Mouse (Mus musculus) cerebellum, postnatal 4 days (tissue): ENCODE data around the gene Baiap2l2.

Source experiments
- DNase-seq, 2 experiments: peaks; one replicate each; pipeline ENCODE4 v3.0.0; 2022; ENCODE audit warnings: low spot score in 2 of 2, mixed read lengths in 1 of 2

Gene Baiap2l2

GRCm38 (mm10) chr15:79285399-79285798 is at the start of gene Baiap2l2:
Baiap2l2 (minus strand) TSS chr15:79285537.
- DNase-seq = no peak

DNA sequence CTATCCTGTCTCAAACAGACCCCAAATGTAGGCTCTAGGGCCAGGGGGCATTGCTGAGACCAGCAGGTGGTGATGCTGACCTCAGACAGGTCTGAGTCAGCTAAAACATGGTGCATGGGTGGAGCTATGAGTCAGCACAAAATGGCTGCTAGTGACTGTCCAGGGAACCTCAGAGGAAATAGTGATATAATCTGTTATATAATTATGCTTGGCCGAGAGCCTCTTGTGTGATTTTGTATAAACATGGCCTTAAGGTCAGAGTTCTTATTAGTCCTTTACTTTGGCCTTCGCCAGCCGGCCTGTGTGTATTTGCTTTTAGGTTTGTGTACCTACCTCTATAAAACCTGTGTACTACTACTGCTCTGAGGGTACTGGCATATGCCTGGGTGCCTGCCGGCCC is 48.1 kb upstream of the Baiap2l2 start:
- DNase-seq = no peak

GRCm38 (mm10) chr15:79330521-79330920 is 45.2 kb upstream of the Baiap2l2 start:
- no peak for DNase-seq

DNA sequence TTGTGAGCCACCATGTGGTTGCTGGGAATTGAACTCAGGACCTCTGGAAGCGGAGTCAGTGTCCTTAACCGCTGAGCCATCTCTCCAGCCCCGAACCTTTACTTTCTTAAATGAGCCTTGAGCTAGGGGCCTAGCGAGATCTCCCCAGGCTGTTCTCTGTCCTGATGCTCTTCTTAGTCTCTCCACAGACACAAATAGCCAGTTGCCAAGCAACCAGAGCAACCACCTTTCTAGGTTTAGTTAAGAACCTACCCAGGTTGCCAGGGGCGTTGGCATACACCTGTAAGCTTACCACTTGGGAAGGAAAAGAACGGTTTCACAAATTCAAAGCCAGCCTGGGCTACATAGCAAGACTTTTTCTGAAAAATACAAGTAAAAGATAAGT is 44.6 kb upstream of the Baiap2l2 start:
- no peak for DNase-seq

GRCm38 (mm10) chr15:79329346-79329978 is 44.1 kb upstream of the Baiap2l2 start:
- DNase-seq = no peak

DNA sequence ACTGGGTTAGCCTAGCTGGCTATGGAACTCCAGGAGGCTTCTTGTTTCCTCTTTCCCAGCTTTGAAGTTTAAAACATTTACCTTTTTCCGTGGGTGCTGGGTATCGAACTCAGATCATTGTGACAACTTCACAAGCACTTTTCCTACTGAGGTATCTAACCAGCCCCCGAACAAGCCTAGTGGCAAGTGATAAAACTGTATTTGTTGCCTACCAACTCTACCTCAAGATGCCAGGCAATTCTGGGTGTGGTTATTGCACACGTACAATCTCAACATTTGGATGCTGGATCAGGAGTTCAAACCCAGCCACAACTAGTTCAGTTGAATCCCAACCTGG is 43.6 kb upstream of the Baiap2l2 start:
- no peak for DNase-seq

- DNase-seq = peak; percentile 94 to 97
These were observed 43.0 kb upstream of the Baiap2l2 start, which contains the start of gene Pla2g6 for GRCm38 (mm10) chr15:79328058-79328938. Pla2g6 (minus strand) TSS chr15:79328390.

GRCm38 (mm10) chr15:79326971-79327961 is 41.9 kb upstream of the Baiap2l2 start:
- DNase-seq = no peak

GRCm38 (mm10) chr15:79326264-79326663 is 40.9 kb upstream of the Baiap2l2 start:
- DNase-seq = no peak

DNA sequence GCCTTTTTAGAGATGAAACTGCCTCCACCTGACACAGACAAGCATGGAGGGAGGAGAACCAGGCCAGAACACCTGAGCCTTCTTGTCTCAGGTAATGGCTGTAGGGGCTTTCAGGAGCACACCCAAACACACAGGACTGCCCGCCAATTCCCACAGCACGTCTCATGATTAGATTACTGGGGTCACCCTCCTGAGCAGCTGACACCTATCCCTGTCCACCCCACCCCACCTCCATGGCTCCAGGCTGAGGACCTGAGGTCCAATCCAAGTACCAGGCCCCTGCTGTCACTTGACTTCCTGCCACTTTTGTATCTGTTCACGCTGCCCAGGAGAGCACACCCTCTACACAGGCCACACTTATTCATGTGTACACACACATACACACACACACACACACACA is 40.4 kb upstream of the Baiap2l2 start:
- DNase-seq = no peak

DNA sequence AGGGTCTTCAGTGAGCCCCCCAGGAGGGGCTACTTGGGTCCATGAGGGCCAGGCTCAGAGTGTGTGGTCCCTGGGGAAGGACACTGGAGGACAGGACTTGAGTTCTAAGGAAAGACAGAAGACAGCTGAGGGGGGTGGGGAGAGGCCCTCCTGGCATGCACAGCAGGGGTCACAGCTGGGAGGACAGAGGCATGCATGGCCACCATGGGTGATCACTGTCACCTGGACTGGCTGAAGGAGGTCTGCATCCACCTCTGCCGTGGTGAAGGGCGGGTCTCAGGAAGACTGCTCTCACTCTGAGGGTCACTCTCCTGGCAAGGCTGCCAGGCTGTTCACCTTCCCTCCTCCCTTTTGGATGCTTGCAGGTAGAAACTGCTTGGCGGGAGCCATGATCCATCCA is 39.0 kb upstream of the Baiap2l2 start:
- no peak for DNase-seq

GRCm38 (mm10) chr15:79323791-79324155 is 38.4 kb upstream of the Baiap2l2 start:
- no peak for DNase-seq

- no peak for DNase-seq
These were observed 37.9 kb upstream of the Baiap2l2 start for GRCm38 (mm10) chr15:79322991-79323790.

GRCm38 (mm10) chr15:79322281-79322990 is 37.1 kb upstream of the Baiap2l2 start:
- DNase-seq = no peak

GRCm38 (mm10) chr15:79321733-79322190 is 36.4 kb upstream of the Baiap2l2 start:
- no peak for DNase-seq

DNA sequence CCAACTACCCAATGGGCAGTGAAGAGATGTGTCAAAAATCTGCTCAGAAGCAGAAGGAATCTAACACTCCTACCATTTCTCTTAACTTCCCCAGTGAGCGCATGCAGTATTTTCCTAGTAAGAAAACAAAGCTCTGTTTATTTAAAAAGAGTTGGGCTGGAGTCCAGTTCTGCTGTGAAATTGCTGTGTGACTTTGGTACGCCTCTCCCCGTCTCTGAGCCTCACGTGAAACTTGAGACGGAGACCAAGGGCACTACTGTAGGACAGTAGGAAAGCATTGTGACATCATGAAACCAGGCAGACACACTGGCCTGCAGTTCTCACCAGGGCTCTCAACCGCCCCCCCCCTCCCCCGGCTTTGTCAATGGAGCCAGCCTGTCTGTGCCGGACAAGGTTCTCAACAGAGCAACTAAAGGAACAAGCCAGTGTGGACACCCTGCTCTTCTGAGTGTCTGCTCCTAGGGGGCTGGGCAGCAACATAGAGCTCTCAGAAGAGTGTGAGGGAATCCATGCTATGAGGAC is 28.6 kb upstream of the Baiap2l2 start:
- DNase-seq = no peak

GRCm38 (mm10) chr15:79307861-79308260 is 22.5 kb upstream of the Baiap2l2 start:
- no peak for DNase-seq

DNA sequence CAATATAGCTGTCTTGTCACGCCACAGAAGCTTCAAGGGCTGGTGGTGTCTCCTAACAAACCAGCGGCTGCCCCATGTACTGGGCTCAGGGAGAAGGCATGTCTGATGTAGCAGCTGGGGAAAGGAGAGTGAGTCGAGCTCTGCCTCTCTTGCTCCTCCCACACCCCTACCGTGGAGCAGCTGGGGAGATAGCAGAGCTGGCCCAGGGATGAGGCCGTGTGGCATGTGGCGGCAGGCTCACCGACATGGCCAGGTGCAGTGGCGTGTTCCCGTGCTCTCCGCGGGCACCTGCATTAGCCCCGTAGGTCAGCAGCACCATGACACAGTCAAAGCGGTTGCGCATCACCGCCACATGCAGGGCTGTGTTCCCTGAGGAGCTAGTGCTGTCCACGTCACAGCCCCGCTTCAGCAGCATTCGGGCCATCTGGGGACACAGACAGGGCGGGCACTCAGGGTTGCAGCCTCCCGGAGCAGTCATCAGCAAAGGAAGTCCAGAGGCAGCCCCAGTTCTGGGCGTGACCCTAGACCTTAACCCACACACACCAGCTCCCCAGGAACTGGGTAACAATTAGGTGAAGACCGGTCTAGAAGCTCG is 20.8 kb upstream of the Baiap2l2 start:
- DNase-seq = no peak

GRCm38 (mm10) chr15:79304832-79305231 is 19.5 kb upstream of the Baiap2l2 start:
- no peak for DNase-seq

DNA sequence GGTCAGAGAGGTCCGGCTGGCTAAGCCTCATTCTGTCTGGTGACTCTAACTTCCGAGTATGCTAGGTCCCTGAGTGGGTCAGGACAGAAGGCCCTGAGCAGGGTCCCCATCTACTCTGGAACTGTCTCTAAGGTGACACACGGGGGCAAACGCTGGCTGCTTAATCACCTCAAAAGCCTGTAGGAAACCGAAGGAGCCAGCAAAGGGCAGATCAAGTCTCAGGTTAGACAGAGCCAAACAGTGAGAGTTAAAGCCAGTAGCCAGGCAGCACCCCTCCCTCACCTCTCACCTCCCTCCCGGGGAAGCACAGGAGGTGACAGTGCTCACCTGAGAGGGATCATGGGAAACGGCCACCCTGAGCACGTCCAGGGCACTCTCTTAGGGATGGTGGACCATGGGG is 18.4 kb upstream of the Baiap2l2 start:
- peak in 1 of 2 experiments; percentile 28 for DNase-seq
